Mouse (Mus musculus) left cerebral cortex, postnatal 10 days (tissue): ENCODE data around the gene A26c2. TPM values are rescaled to one million over a fixed set of nuclear protein-coding genes. Genes with fewer than 3 reads are reported as not detected.

Experiments
- DNase-seq, 2 experiments: peaks; one replicate each; pipeline ENCODE4 v3.0.0; 2021 to 2022; ENCODE audit warnings: low spot score in 2 of 2, mixed read lengths in 1 of 2; ENCODE audit errors: extremely low spot score in 1 of 2
- intact Hi-C: fragments of 180-260 bp; cut with DNase I; formaldehyde crosslinking; loops from one replicate; pipeline ENCODE4 v1.15.1; 2025
- total RNA-seq, 2 experiments: library from RNA; stranded (reverse); gene quantifications; 2 replicates each; pipeline ENCODE4 v1.2.3; 2021

The A26c2 gene
- not detected for total RNA-seq

- DNase-seq, result no peak
- intact Hi-C loops, result no loop called here
These were observed at the start of gene A26c2 for GRCm38 (mm10) chr7:62823573-62823972. Gene A26c2 (minus strand): TSS chr7:62823673.

- intact Hi-C loops, result no loop called here
- no peak for DNase-seq
These were observed 28.0 kb upstream of the A26c2 start for GRCm38 (mm10) chr7:62851471-62851870.
